Mouse (Mus musculus): ENCODE data around the gene Zfp418. TPM values are rescaled to one million over a fixed set of nuclear protein-coding genes. Genes with fewer than 3 reads are reported as not detected.
"Not testable (repeated sequence)": the region's sequence is repeated elsewhere in the genome, so short reads cannot be mapped to it uniquely, and the experiment has no call there.

Gene Zfp418
- 2.7 and 2.8 TPM in 2 replicates for total RNA-seq (2017)

- ATAC-seq (ENCODE audit: extremely low read depth, insufficient number of reproducible peaks, low FRiP score, poor library complexity, severe bottlenecking), result peak; percentile 86
These were observed at the start of gene Zfp418 for GRCm38 (mm10) chr7:7171227-7172147. Gene Zfp418, plus strand, starts transcription at chr7:7171330.

GRCm38 (mm10) chr7:7121602-7121980 lies 49.5 kb upstream of the Zfp418 start:
- no peak for ATAC-seq (ENCODE audit: extremely low read depth, insufficient number of reproducible peaks, low FRiP score, poor library complexity, severe bottlenecking)

GRCm38 (mm10) chr7:7130491-7131124 lies 40.5 kb upstream of the Zfp418 start:
- not testable (repeated sequence) for ATAC-seq (ENCODE audit: extremely low read depth, insufficient number of reproducible peaks, low FRiP score, poor library complexity, severe bottlenecking)

GRCm38 (mm10) chr7:7132751-7133150 lies 38.4 kb upstream of the Zfp418 start:
- ATAC-seq (ENCODE audit: extremely low read depth, insufficient number of reproducible peaks, low FRiP score, poor library complexity, severe bottlenecking), result no peak

GRCm38 (mm10) chr7:7136379-7136866 lies 34.7 kb upstream of the Zfp418 start, which contains the start of gene Zfp773:
Gene Zfp773, minus strand, starts transcription at chr7:7136755.
- peak; percentile 86 for ATAC-seq (ENCODE audit: extremely low read depth, insufficient number of reproducible peaks, low FRiP score, poor library complexity, severe bottlenecking)

GRCm38 (mm10) chr7:7144215-7144614 lies 26.9 kb upstream of the Zfp418 start:
- no peak for ATAC-seq (ENCODE audit: extremely low read depth, insufficient number of reproducible peaks, low FRiP score, poor library complexity, severe bottlenecking)

GRCm38 (mm10) chr7:7145991-7146608 lies 25.0 kb upstream of the Zfp418 start:
- no peak for ATAC-seq (ENCODE audit: extremely low read depth, insufficient number of reproducible peaks, low FRiP score, poor library complexity, severe bottlenecking)

GRCm38 (mm10) chr7:7185897-7186296 lies 14.8 kb downstream of the Zfp418 start:
- no peak for ATAC-seq (ENCODE audit: extremely low read depth, insufficient number of reproducible peaks, low FRiP score, poor library complexity, severe bottlenecking)

- ATAC-seq (ENCODE audit: extremely low read depth, insufficient number of reproducible peaks, low FRiP score, poor library complexity, severe bottlenecking), result no peak
These were observed 16.5 kb downstream of the Zfp418 start for GRCm38 (mm10) chr7:7187417-7188190.

- ATAC-seq (ENCODE audit: extremely low read depth, insufficient number of reproducible peaks, low FRiP score, poor library complexity, severe bottlenecking), result peak; percentile 97
These were observed 17.2 kb downstream of the Zfp418 start for GRCm38 (mm10) chr7:7188191-7188942.

GRCm38 (mm10) chr7:7209313-7210151 lies 38.4 kb downstream of the Zfp418 start, which contains the start of gene Zfp772:
Gene Zfp772, minus strand, starts transcription at chr7:7209998.
- ATAC-seq (ENCODE audit: extremely low read depth, insufficient number of reproducible peaks, low FRiP score, poor library complexity, severe bottlenecking), result not testable (repeated sequence)

Other genes with a start within 250 kb of the Zfp418 start
- 0.58 TPM in 1 of 2 replicates, not detected in the other for gene Aurkc, start 176.0 kb upstream of the Zfp418 start, total RNA-seq (2017)
- 13.8 and 17.2 TPM in 2 replicates for gene Zfp954, start 49.8 kb upstream of the Zfp418 start, total RNA-seq (2017)
- gene Zfp773, start 34.6 kb upstream of the Zfp418 start, total RNA-seq (2017), result 3.8 and 4.4 TPM in 2 replicates
- gene Zfp772, start 38.7 kb downstream of the Zfp418 start, total RNA-seq (2017), result 2.7 and 2.9 TPM in 2 replicates
- gene Vmn2r29, start 76.0 kb downstream of the Zfp418 start, total RNA-seq (2017), result 0.25 TPM in 1 of 2 replicates, not detected in the other
- 1.7 TPM in 1 of 2 replicates, not detected in the other for gene Gm45844, start 107.0 kb downstream of the Zfp418 start, total RNA-seq (2017)
- 47.1 and 55.0 TPM in 2 replicates for gene Clcn4, start 129.5 kb downstream of the Zfp418 start, total RNA-seq (2017)
- gene Vmn2r30, start 166.3 kb downstream of the Zfp418 start, total RNA-seq (2017), result not detected in 2 replicates
- gene Gm45783, start 203.2 kb downstream of the Zfp418 start, total RNA-seq (2017), result not detected in 2 replicates
- gene Vmn2r31, start 228.4 kb downstream of the Zfp418 start, total RNA-seq (2017), result not detected in 2 replicates